Mouse (Mus musculus) bone marrow, adult 2 months (tissue): Measurements from ENCODE around the gene Krt25.

Experiments used
- CTCF ChIP-seq: fragments of 200-500 bp; IDR thresholded peaks from 2 replicates; pipeline ENCODE4 v1.5.1; 2011; ENCODE audit warnings: low read length, control low read depth; ENCODE audit not compliant: control insufficient read depth, insufficient read depth
- POLR2A ChIP-seq: fragments of 200-500 bp; IDR thresholded peaks from 2 replicates; pipeline ENCODE4 v1.6.1; 2011; ENCODE audit warnings: low read depth, mild to moderate bottlenecking, control low read depth, low read length, borderline replicate concordance; ENCODE audit not compliant: control insufficient read depth

DNA sequence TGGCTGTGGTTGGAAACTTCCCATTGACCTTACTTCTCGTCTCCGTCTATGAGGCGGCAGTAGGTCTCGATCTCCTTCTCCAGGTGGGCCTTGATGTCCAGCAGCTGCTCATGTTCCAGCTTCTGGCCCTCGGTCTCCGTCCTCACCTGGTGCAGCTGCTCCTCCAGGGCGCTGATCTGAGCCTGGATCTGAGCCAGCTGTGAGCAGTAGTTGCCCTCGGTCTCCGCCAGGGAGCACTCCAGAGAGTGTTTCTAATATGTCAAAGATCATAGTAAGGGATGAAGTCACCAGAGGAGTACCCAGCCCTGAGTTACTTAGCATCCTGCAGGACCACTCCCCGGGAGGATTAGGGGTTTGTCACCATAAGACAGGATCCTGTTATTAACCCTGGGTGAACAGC, 44.0 kb upstream of the Krt25 start:
- TF ChIP-seq CTCF, result no peak
- no peak for TF ChIP-seq POLR2A
